Mouse (Mus musculus) lung, postnatal 14 days (tissue): ENCODE data around the gene B020011L13Rik.
"Not testable (repeated sequence)": the region's sequence is repeated elsewhere in the genome, so short reads cannot be mapped to it uniquely, and the experiment has no call there.

Source experiments
- DNase-seq: peaks from one replicate; pipeline ENCODE4 v3.0.0; 2021

B020011L13Rik gene

GRCm38 (mm10) chr1:117780833-117781232, at the start of gene B020011L13Rik:
TSS of gene B020011L13Rik (plus strand) at chr1:117781133.
- not testable (repeated sequence) for DNase-seq

GRCm38 (mm10) chr1:117816271-117816670, 35.3 kb downstream of the B020011L13Rik start:
- DNase-seq = not testable (repeated sequence)

GRCm38 (mm10) chr1:117829781-117830180, 48.8 kb downstream of the B020011L13Rik start, which contains the start of gene Gm28360:
TSS of gene Gm28360 (plus strand) at chr1:117830081.
- not testable (repeated sequence) for DNase-seq

- DNase-seq = not testable (repeated sequence)
Measured at GRCm38 (mm10) chr1:117851718-117852117, 70.8 kb downstream of the B020011L13Rik start.
